Mouse (Mus musculus) WW6 (cell line): ENCODE measurements at regions not wholly inside any gene's neighbourhood (a gene's known extent, or its start where the extent isn't known, plus 50 kb on each side); places are given as distances from the start of the nearest gene placed in this dataset.

Source experiments
- DNase-seq: peaks from one replicate; pipeline ENCODE4 v3.0.0-alpha.2; 2013; ENCODE audit warnings: low read depth, low spot score

GRCm38 (mm10) chr10:71485063-71485762 is 137.7 kb downstream of the Ipmk start:
- DNase-seq, result no peak

GRCm38 (mm10) chr10:71489791-71490190 is 142.2 kb downstream of the Ipmk start:
- no peak for DNase-seq

GRCm38 (mm10) chr10:71502096-71502495 is 154.5 kb downstream of the Ipmk start:
- no peak for DNase-seq

GRCm38 (mm10) chr10:71504219-71504618 is 156.7 kb downstream of the Ipmk start:
- no peak for DNase-seq

- no peak for DNase-seq
These were observed 177.7 kb downstream of the Ipmk start for GRCm38 (mm10) chr10:71525290-71525689.

GRCm38 (mm10) chr10:71533759-71534158 is 186.2 kb downstream of the Ipmk start:
- no peak for DNase-seq

- DNase-seq, result no peak
These were observed 197.9 kb downstream of the Ipmk start for GRCm38 (mm10) chr10:71545489-71545888.

- DNase-seq, result no peak
These were observed 198.9 kb downstream of the Ipmk start for GRCm38 (mm10) chr10:71546507-71546906.

- DNase-seq, result no peak
These were observed 236.2 kb downstream of the Ipmk start for GRCm38 (mm10) chr10:71583716-71584115.

GRCm38 (mm10) chr10:71598515-71598914 is 251.0 kb downstream of the Ipmk start:
- no peak for DNase-seq

GRCm38 (mm10) chr10:71613736-71614135 is 266.2 kb downstream of the Ipmk start:
- no peak for DNase-seq

GRCm38 (mm10) chr10:71617156-71617555 is 269.6 kb downstream of the Ipmk start:
- no peak for DNase-seq

- DNase-seq, result no peak
These were observed 298.5 kb downstream of the Ipmk start for GRCm38 (mm10) chr10:71646071-71646470.

GRCm38 (mm10) chr10:71657525-71657924 is 310.0 kb downstream of the Ipmk start:
- DNase-seq, result no peak

GRCm38 (mm10) chr10:71663545-71663944 is 316.0 kb downstream of the Ipmk start:
- no peak for DNase-seq

- no peak for DNase-seq
These were observed 319.6 kb downstream of the Ipmk start for GRCm38 (mm10) chr10:71667160-71667571.

GRCm38 (mm10) chr10:71679240-71679639 is 331.7 kb downstream of the Ipmk start:
- no peak for DNase-seq

- no peak for DNase-seq
These were observed 365.9 kb downstream of the Ipmk start for GRCm38 (mm10) chr10:71713456-71713855.

- DNase-seq, result no peak
These were observed 380.2 kb downstream of the Ipmk start for GRCm38 (mm10) chr10:71727746-71728145.

GRCm38 (mm10) chr10:71733821-71734220 is 386.3 kb downstream of the Ipmk start:
- no peak for DNase-seq

- no peak for DNase-seq
These were observed 386.9 kb downstream of the Ipmk start for GRCm38 (mm10) chr10:71734481-71734880.

GRCm38 (mm10) chr10:71738280-71738679 is 390.7 kb downstream of the Ipmk start:
- peak; percentile 5 for DNase-seq

GRCm38 (mm10) chr10:71748557-71749493 is 401.3 kb downstream of the Ipmk start:
- no peak for DNase-seq
